ENCODE assay signal across 12 mouse cellular contexts in genomic region chr10:70138150-70138549, GRCm38 (mm10). TPM values are rescaled to one million over a fixed set of nuclear protein-coding genes. Genes with fewer than 3 reads are reported as not detected.
A peak's percentile ranks its signal among the peaks of the same experiment; 100 is the strongest.
DNase-seq lines count a peak whose midpoint lies in the region; ATAC-seq and TF ChIP-seq lines count a peak whose summit lies in the region.
"Had no signal": no experiment of that assay in that cellular context is flagged by ENCODE, and none has a peak within 500 bp of the region (broad histone marks: within the 10 kb centered on the region; RNA-seq: fewer than 3 reads in every experiment).

No protein-coding gene starts in this region.

- H3K4me2 ChIP-seq in liver, embryonic 14.5 days (ENCODE audit: low read depth) = peak overlapping the region; percentile 27
- no peak overlapping the region for H3K4me2 ChIP-seq in intestine, embryonic 16.5 days (ENCODE audit: low read depth, low read length)
- H3K4me2 ChIP-seq: lung, embryonic 14.5 days had no signal

- peak overlapping the region; percentile 16 for H3K27ac ChIP-seq in liver, embryonic 14.5 days
- H3K27ac ChIP-seq in intestine, embryonic 16.5 days (ENCODE audit: low read length) = no peak overlapping the region

- peaks cover 41 to 49% of the 10 kb centered on the region in 2 experiments for H3K4me1 ChIP-seq in liver, embryonic 14.5 days (replicated peaks; ENCODE audit: control insufficient read depth in 2 of 2, insufficient read depth in 2 of 2, low read length in 1 of 2)
- peaks cover 5% of the 10 kb centered on the region for H3K4me1 ChIP-seq in intestine, embryonic 16.5 days (ENCODE audit: control insufficient read depth, insufficient read depth, low read length)

- no peak overlapping the region for H3K9ac ChIP-seq in liver, embryonic 14.5 days (replicated peaks)
- no peak overlapping the region for H3K9ac ChIP-seq in intestine, embryonic 16.5 days (ENCODE audit: low read depth, low read length)
- H3K9ac ChIP-seq: lung, embryonic 14.5 days had no signal

- H3K36me3 ChIP-seq in liver, embryonic 14.5 days (replicated peaks; ENCODE audit: control insufficient read depth, insufficient read depth, low read depth) = no peaks in the 10 kb centered on the region
- peaks cover 7% of the 10 kb centered on the region; the same call in 1 of the 2 replicates for H3K36me3 ChIP-seq in intestine, embryonic 16.5 days (ENCODE audit: control insufficient read depth, insufficient read depth, low read length)

- TF ChIP-seq EP300 in liver, embryonic 14.5 days (IDR thresholded peaks at IDR 0.05; ENCODE audit: low read depth) = no peak

- no peaks in the 10 kb centered on the region for H3K9me3 ChIP-seq in liver, embryonic 14.5 days (ENCODE audit: control insufficient read depth, low read length)
- no peaks in the 10 kb centered on the region for H3K9me3 ChIP-seq in intestine, embryonic 16.5 days (ENCODE audit: control insufficient read depth, low read length)

- H3K27me3 ChIP-seq in liver, embryonic 14.5 days (ENCODE audit: control insufficient read depth, insufficient read depth, low read length) = no peaks in the 10 kb centered on the region
- H3K27me3 ChIP-seq in intestine, embryonic 16.5 days (replicated peaks; ENCODE audit: control insufficient read depth, insufficient read depth, low read length) = no peaks in the 10 kb centered on the region

- intact Hi-C loops in left cerebral cortex, postnatal 4 days (cut with DNase I) = no loop called here

- 17% methylated on average over 8 of the region's 8 CpGs for WGBS in liver, embryonic 14.5 days (ENCODE audit: insufficient replicate concordance)
- 69% methylated on average over 8 of the region's 8 CpGs for WGBS in intestine, embryonic 16.5 days

- H3K4me3 ChIP-seq in liver, embryonic 14.5 days (ENCODE audit: insufficient read depth in 1 of 2, low read depth in 2 of 2, low read length in 2 of 2) = no peak overlapping the region
- no peak overlapping the region for H3K4me3 ChIP-seq in intestine, embryonic 16.5 days (ENCODE audit: low read length)

- peak; percentile 24 for DNase-seq in CD4-positive, CD25-positive, alpha-beta regulatory T cell, adult 2 months (ENCODE audit: low read depth, low spot score)
- peak; percentile 38 for DNase-seq in spleen, adult 12 weeks (ENCODE audit: low spot score)
- no peak for DNase-seq in spleen, postnatal 36 days (ENCODE audit: low spot score in 2 of 2)
- DNase-seq in liver, embryonic 14.5 days (ENCODE audit: low read depth in 3 of 3, low spot score in 3 of 3) = peak; percentile 53 to 74 (median 69)
- no peak for DNase-seq in left cerebral cortex, postnatal 4 days
- DNase-seq in thymus, postnatal 10 days (ENCODE audit: low spot score in 2 of 2) = no peak
- DNase-seq: adrenal gland, adult 2 months; cerebellum, adult 2 months; kidney, adult 2 months; lung, embryonic 14.5 days had no signal

- ATAC-seq in CD4-positive, CD25-positive, alpha-beta regulatory T cell, adult 4 months = no peak
- peak; percentile 69 for ATAC-seq in liver, embryonic 14.5 days (ENCODE audit: insufficient read depth)
- no peak; the same call in 1 of the 2 replicates for ATAC-seq in intestine, embryonic 16.5 days

- no peak for TF ChIP-seq CTCF in liver, embryonic 14.5 days (IDR thresholded peaks at IDR 0.05; ENCODE audit: low read depth)

RNA-seq across cellular contexts. Expression of gene Ccdc6, which starts 41.2 kb away (rescaled TPM):
- polyA plus RNA-seq in CD4-positive, CD25-positive, alpha-beta regulatory T cell, adult 4 months (2017; shearing (Covaris generic)) = 10 to 100 TPM; 28.7 to 30.9 TPM
- polyA plus RNA-seq in liver, embryonic 14.5 days (2012; rRNA removed) = 6.7 and 8.3 TPM in 2 replicates
- polyA plus RNA-seq in liver, embryonic 14.5 days (2014; fragmentation: Nextera tagmentation; extraction: Ambion mirVana) = 9.5 and 10.7 TPM in 2 replicates
- 10 to 100 TPM; 68.1 to 70.5 TPM for total RNA-seq in left cerebral cortex, postnatal 4 days (2021)
- 11.7 and 13.0 TPM in 2 replicates for polyA plus RNA-seq in intestine, embryonic 16.5 days (2015; fragmentation: Nextera tagmentation; extraction: Ambion mirVana)

Comparison
In these comparisons a context has a peak if more than half of its experiments do, and no peak if none do; other contexts are left out.
1. DNase-seq: peak in CD4-positive, CD25-positive, alpha-beta regulatory T cell, adult 2 months (single experiment), spleen, adult 12 weeks (single experiment) and liver, embryonic 14.5 days (3 of 3); none in spleen, postnatal 36 days (0 of 2), left cerebral cortex, postnatal 4 days (single experiment) and thymus, postnatal 10 days (0 of 2).